Mouse (Mus musculus): ENCODE results near the gene Knstrn.

The Knstrn gene

DNA sequence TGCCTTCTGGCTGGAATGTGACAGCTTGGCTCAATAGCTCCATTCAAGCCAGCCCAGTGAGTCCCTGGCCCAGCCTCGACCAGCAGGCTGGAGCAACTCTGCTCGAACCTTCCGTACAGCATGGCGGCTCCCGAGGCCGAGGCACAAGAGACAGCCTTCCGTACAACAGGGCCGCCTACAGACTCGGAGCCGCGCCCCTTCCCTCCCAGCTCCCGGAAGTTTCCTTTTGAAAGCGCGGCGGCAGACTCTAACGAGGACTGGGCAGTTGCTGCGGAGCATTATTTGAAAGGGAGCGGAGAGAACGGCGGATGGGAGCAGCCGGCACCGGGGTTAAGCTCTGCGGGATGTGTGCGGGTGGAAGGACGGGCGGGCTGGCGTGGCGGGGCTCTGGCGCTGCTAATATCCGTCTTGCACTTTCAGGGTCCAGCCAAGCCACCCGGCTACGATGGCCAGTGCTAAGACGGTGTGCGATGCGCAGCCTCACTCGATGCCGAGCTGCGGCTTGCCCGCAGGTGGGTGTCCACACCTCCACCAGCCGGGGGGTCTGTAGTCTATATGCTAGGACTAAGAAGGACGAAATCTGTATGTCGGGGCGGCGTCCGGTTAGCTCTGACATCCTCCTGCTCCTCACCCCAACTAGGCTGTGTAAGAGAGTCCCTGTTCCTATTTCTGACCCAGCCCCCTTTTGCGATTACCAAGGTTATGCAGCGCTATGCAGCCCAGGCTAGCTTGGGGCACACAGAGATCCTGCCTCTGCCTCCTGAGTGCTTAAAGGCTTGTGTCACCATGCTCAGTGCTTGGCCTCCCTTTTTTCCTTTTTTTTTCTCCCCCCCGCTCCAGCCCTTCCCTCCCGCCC, at the start of gene Knstrn:
Gene Knstrn (plus strand): TSS at position 23 of the 856 bp plus-strand sequence.
- peak; percentile 95 for DNase-seq (ENCODE audit: low read depth, low spot score)

DNA sequence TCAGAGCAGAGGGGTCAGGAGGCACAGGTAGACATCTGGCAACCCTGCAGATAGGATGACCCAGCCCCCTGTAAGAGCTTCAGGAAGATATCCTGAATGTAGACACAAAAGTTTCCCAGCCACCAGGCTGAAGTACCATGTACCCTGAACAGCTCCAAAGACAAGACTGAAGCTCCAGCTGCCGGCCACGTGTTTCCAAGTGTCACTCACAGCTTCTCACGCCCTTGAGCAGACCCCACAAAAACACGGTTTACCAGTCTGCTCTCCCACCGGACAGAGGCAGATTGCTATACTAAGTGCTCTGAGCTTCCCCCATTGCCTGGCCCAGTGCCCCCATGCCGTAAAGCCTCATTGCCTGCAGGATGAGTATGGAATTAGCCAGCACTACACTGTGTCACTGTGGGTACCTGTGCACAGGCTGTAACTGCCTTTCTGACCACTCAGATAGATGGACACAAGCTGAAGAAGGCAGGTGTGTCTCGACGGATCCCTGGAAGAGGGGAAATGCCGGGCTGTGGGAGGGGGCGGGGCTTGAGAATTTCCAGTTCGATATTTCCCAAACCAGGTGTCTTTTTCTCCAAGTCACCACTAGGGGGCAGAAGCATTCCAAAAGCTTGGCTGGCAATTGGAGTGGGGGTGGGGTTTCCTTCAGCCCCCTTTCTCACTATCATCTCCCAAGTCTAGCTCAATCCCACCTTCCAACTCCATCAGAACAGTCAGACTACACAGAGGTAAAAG, 49.5 kb upstream of the Knstrn start:
- peak; percentile 85 for DNase-seq (ENCODE audit: low read depth, low spot score)

DNA sequence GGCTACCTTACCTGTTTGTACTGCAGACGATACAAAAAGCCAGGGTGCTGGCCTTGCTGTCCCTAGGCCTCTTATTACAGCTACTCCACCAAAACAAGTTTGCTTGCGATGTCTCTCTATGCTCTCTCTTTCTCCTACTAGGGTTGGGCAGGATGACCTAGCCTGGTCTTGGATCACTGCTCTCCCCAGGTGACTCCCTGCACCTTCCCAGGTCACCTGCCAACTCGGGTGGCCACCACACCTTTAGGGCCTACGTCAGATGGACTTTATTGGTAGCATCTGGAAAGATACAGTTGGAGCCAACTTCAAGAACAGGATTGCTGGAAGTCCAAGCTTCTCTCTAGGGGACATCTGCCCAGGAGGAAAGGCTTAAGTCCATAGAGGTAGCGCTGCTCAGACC, 48.9 kb upstream of the Knstrn start:
- no peak for DNase-seq (ENCODE audit: low read depth, low spot score)

DNA sequence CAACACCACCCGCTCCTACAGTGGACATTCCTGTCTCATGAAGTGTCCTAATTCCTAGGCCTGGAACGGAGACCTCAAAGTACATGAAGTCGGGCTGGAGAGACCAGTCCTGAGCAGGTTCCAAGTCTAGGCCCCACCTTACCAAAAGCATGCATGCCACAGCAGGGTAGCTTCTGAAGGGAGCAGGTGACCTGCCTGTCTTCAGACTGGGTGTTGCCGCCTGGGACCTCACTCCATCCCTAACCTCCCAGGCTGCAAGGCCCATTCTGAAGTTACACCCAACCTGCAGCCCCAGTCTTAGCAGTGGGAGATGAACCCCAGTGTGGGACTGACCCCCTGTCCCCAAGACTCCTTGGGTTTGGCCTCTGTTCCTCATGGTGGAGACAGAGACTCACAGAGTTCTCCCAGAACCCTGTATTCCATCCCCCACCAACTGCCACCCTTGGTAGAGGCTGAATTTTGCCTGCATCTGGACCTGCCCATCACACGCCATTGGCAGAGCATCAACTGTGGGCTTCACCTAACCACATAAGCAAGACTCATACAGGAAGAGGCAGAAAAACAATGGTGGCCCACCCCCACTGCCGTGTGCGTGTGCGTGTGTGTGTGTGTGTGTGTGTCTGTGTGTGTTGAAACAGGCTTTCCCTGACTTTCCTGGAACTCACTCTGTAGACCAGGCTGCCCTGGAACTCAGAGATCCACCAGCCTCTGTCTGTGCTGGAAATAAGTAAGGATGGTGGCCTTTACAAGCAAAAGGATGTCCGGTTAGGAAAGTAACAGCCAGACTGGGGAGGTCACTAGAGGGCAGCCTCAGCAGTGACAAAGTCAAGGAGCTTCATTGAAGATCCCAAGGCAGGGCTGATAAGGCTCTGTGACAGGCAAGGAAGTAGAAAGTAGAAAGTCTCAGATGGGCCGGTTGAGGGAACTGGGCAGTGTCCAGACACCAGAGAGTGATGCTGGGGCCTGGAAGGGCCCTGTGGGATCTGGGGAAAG, 47.5 kb upstream of the Knstrn start:
- DNase-seq (ENCODE audit: low read depth, low spot score) = no peak

DNA sequence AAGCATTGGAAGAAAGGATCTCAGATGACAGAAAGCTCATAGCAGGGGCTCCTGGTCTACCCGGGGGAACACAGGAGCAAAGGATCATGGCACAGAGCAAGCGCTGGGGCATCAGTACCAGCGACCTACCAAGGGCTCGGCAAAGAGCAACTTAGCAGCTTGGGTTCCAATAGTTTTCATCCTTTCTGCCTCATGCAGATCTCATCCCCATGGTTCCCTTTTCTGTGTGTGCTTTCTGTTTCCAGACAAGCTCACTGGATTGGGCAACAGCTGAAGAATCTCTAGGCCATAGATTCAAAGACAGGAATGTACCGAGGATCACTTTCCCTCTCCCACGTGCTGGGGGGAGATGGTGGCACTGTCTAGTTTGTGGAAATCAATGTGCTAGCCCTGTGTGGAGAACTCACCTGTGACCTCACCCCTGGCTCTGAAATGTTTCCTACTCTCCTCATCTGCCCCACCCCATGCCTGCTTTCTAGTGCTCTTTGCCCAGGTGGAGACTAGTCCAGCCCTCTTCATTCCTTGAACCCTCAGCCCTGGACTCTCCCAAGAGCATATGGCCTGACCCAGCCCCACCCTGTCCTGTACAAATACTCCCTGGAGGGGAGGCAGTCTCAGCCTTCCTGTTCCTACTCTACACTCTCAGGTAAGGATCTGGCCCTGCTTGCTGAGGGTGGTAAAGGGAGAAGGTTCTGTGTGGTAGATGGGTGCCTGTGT, 41.5 kb upstream of the Knstrn start, which contains the start of gene Phgr1:
Gene Phgr1 (plus strand): TSS at position 612 of the 717 bp plus-strand sequence.
- DNase-seq (ENCODE audit: low read depth, low spot score) = no peak

DNA sequence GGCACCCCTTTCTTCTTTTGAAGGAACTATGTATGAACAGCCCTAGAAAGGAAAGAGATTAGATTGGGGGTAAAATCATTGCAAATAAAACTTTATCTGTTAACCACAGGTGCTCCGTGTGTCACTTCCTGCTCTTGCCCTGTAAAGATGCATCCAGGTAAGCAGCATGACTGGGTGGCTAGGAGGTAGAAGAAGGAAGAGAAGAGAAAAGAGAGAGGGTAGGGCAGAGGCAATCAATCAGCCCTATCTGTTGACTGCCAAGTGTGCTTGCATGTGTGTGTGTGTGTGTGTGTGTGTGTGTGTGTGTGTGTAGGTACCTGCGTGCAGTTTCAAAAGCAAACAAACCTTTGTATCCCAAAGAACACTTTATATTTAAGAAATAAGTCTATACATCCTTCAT, 39.3 kb upstream of the Knstrn start:
- no peak for DNase-seq (ENCODE audit: low read depth, low spot score)

DNA sequence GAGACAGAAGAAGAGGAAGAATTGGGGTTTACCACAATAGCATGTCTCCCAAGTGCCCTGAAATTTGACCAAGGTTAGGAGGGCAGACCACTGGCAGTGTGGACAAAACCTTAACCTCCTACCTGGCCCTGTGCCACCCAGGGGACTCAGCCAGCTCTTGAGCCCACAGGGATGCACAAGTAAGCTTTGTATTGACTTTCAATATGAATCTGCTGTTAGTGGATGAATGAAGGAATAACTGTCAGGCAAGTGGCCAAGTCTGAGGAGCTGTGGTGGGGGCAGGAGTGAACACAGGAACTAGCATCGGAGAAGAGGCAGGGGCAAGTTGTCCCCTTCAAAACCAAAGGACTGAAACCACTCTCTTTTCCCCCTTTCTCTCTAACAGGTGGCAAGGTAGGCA, 38.4 kb upstream of the Knstrn start:
- no peak for DNase-seq (ENCODE audit: low read depth, low spot score)

DNA sequence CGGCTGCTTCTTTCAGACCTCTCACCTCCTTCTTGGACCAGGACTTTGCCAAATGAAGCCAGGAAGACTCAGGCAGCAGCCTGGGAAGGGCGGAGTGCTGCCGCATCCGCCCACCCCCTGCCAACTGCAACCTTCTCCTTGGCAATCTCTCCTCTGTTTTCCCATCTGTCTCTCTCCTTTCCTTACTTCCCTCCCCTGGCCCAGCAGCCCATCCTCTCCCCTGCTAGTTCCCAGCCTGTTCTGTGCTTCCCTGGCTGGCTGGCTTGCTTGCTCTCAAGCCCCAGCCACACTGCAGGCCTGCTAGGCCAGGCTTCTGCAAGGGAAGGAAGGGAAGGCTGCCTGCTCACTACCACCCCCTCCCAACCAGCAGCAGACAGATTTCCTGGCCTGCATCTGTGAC, 38.0 kb upstream of the Knstrn start:
- DNase-seq (ENCODE audit: low read depth, low spot score) = no peak

DNA sequence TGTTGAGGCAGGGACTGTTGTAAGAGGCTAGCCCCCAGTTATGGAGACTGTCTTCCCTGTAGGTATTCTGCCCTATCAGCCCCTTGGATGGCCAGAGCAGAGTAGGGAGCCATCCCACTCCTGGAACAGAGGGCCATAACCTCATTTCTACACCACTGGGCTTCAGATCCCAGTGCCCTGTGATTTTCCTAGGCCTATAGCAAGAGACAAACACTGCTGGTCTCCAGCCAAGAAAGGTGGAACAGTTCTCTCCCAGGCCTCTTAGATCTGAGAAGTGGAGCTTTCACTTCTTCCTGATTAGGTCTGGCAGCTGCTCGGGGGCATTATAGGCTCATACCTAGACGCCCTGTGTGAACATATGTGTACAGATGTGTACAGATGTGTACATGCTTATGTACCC, 37.5 kb upstream of the Knstrn start:
- no peak for DNase-seq (ENCODE audit: low read depth, low spot score)

DNA sequence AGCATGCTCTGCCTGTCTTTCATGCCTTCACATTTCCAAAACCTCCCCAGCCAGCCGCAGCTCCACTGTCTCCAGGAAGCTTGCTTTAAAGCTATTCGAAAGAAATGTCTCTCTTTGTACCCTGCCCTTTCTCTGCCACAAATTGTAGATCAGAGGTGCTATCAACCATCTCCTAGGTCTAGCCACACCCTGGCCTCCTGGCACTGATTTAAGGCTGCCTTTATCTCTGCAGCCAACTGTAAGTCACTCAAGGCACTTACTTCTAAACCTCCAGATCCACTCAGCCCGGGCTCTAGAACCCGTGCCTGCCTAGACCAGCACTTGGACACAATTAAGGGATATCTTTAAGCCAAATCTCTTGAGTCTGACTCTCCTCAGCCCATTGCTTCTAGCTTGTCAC, 35.4 kb upstream of the Knstrn start:
- no peak for DNase-seq (ENCODE audit: low read depth, low spot score)

DNA sequence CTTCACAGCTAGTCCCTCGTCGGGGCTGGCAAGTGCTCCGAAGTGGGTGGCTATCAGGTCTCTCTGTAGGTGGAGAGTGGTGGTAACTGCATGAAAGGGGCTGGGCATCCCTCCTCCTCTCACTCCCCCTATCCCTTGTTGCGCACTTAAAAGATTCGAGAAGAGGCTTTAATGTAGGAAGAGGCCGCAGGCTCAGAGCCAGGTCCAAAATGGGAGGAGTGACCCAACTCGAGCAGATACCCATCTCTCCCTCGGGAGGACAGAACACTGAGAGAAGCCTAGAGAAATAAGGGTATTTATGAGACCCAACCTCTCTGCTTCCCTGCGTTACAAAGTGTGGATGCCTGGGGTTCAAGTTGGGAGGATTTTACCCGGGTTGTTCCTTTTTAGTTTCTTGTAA, 34.7 kb upstream of the Knstrn start:
- peak; percentile 40 for DNase-seq (ENCODE audit: low read depth, low spot score)

DNA sequence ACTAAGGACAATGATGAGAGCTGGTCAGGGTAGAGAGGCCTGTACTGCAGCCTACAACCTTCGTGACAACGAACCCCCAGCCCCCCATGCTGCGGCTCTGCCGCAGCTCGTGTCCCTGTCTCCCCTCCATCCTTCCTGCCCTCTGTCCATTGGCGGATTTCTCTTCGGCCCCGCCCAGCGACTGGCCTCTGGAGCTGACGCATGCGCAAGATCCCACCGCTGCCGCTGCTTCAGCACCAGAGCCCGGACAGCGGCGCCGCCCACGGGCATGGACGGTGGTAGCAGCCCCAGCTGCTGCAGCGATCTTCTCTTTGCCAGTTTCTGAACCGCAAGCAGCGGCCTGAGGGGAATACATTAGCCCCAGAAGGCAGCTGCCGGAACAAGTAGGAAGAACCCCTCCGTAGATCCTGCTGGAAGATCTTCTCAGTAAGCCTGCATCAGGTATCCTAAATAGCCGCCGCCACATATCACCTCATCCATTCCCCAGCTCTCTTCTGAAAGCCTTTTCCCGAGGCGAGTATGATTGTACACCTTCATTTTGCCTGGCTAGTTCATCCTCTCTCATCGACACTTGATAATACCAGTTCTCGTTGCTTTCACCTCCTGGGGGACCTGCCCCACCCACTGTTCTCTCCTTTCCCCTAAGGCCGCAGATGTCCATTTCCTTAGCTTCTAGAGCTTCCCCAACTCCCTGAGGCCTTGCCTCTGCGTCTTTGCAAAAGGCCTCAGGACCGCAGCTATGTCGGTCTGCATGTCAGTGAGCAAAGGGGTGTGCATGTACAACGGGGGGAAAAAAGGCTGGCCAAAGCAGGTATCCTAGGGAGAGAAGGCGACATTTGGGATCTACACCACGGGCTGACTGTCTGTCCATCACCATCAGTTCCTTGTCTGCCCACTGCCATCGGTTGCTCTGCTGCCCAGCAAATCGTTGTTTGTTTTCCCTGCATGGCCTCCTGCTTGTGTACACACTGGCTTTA, 34.0 kb upstream of the Knstrn start, which contains the start of gene Disp2:
Gene Disp2 (plus strand): TSS at position 216 of the 977 bp plus-strand sequence.
- DNase-seq (ENCODE audit: low read depth, low spot score) = peak; percentile 92

DNA sequence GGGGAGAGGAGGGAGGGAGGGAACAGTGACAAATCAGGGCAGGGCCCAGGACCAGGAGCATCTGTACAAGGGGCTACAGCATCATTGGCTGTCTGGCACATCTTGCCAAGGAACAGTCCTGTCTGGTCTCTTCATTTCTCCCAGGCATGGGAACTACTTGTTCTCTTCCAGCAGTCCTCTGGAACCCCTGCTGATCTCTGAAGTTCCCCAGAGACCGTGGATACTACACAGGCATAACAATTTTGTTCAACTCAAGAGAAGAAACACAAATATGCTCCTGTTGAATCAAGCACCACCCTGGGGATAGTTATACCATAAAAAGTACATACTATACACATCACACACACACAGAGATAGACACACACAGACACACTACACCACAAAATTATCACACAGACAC, 32.7 kb upstream of the Knstrn start:
- no peak for DNase-seq (ENCODE audit: low read depth, low spot score)

DNA sequence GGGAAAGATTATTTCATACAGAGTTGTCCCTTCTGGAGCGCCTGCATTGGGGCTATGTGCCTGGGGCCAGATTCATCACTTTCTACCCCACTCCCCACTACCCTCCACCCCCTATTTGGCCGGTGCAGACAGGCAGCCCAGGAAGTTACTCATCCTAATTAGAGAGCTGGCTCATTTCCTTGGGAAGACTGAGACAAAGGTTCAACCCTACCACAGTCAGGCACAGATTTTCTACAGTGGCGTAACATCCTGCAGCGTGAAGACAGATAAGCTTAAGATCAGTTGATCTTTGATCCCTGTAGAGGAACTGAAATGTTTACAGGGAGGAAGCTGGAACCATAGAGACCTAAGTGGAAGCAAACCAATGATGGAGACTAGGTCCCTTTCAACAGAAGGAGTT, 31.5 kb upstream of the Knstrn start:
- DNase-seq (ENCODE audit: low read depth, low spot score) = no peak

DNA sequence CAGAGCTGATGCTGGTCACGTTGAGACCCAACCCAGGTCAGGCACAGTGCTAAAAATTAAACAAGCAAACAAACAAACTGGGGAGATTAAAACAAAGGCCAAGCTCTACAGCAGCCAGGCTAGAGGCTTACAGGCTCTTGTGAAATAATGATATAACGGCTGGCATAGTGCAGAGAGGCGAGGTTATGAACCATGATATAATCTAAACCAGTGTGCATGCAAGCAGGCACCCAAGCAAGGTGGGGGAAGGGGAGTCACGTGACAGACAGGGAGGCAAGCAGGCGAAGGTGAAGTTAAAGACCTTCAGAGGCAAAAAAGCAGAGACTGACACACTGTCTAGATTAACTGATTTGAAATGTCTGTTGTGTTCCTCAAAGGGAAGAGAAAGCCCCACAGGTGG, 30.7 kb upstream of the Knstrn start:
- no peak for DNase-seq (ENCODE audit: low read depth, low spot score)

DNA sequence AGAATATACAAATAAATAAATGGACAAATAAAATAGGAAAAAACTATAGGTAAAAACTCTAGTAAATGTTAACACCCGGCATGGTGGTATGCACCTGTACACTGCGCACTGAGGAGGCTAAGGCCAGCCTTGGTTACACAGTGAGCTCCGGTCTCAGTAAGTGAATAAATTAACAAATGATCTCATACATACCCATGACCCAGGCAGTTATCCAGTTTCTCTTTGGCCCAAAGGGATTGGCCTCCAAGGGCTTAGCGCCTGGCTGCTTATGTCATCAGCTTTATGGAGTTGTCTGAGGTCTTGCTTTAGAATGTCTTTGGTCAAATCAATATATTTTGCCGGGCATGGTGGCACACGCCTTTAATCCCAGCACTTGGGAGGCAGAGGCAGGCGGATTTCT, 30.1 kb upstream of the Knstrn start:
- no peak for DNase-seq (ENCODE audit: low read depth, low spot score)

DNA sequence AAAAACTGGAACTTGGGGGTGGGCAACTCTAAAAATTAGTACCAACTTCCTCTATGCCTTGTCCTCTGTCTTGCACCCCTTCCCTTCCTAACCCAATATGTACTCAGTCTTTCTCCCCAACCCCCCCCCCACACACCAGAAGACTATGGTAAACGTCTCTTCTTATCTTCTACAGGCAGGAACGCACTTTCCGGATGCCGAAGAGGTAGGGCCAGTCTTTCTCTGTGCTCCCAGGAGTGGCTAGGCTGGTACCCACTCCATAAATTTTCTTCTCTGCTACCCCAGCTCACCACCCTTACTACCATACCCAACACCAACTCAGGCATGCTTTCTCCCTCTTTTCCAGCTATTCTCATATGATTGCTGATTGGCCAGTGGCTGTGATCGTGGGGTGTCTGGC, 27.3 kb upstream of the Knstrn start:
- DNase-seq (ENCODE audit: low read depth, low spot score) = no peak

DNA sequence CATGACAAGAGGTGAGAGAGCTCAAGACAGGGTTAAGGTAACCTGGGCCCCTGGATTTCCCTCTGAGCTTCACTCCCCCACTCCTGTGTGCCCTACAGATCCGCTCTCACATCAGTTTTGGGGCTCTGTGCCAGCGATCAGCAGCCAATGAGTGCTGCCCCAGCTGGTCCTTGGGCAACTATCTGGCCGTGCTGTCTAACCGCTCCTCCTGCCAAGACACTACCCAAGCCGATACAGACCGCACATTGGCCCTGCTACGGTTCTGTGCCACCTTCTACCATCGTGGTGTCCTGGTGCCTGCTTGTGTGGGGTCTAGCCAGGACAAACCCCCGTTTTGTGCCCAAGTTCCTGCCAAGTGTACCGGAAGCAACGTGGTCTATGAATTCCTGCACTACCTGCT, 24.3 kb upstream of the Knstrn start:
- no peak for DNase-seq (ENCODE audit: low read depth, low spot score)

DNA sequence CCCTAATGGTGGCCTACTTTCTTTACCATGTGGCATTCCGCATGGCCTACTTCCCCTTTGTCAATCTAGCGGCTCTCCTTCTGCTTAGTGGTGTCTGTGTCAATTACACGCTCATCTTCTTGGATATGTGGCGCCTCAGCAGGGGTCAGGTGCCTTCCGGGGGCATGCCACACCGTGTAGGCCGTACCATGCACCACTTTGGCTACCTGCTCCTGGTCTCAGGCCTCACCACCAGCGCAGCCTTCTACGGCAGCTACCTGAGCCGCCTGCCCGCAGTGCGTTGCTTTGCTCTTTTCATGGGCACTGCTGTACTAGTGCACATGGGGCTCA, 23.6 kb upstream of the Knstrn start:
- DNase-seq (ENCODE audit: low read depth, low spot score) = no peak
